Mouse (Mus musculus) cortical plate, adult 2 months (tissue): ENCODE results near the gene Tmem30a. TPM values are rescaled to one million over a fixed set of nuclear protein-coding genes. Genes with fewer than 3 reads are reported as not detected.

ENCODE experiments used
- H3K27ac ChIP-seq: fragments of 200-500 bp; 2 replicates; pipeline ENCODE4 v1.5.1; 2012; ENCODE audit warnings: low read length, control low read depth, inconsistent platforms; ENCODE audit not compliant: insufficient read depth
- H3K4me1 ChIP-seq: fragments of 200-500 bp; 2 replicates; pipeline ENCODE4 v1.6.1; 2011; ENCODE audit warnings: low read length; ENCODE audit not compliant: control insufficient read depth, insufficient read depth
- H3K4me3 ChIP-seq: fragments of 200-500 bp; 2 replicates; pipeline ENCODE4 v1.5.1; 2011; ENCODE audit warnings: mild to moderate bottlenecking, low read length, control low read depth; ENCODE audit not compliant: insufficient read depth
- CTCF ChIP-seq: fragments of 200-500 bp; IDR thresholded peaks from 2 replicates; pipeline ENCODE4 v1.5.1; 2011; ENCODE audit warnings: mild to moderate bottlenecking, control low read depth, low read length; ENCODE audit not compliant: insufficient read depth; ENCODE audit errors: extremely low read depth
- POLR2A ChIP-seq: fragments of 200-500 bp; IDR thresholded peaks from 2 replicates; pipeline ENCODE4 v1.6.1; 2011; ENCODE audit warnings: mild to moderate bottlenecking, low read length, control low read depth; ENCODE audit not compliant: insufficient read depth; ENCODE audit errors: extremely low read depth
- polyA plus RNA-seq: library from polyadenylated mRNA; depleted of rRNA; stranded (reverse); fragments of >200 nt; gene quantifications from 2 replicates; pipeline ENCODE4 v1.2.3, GENCODE M21; 2012

Gene Tmem30a
- polyA plus RNA-seq, 1 experiment, result 118 TPM

DNA sequence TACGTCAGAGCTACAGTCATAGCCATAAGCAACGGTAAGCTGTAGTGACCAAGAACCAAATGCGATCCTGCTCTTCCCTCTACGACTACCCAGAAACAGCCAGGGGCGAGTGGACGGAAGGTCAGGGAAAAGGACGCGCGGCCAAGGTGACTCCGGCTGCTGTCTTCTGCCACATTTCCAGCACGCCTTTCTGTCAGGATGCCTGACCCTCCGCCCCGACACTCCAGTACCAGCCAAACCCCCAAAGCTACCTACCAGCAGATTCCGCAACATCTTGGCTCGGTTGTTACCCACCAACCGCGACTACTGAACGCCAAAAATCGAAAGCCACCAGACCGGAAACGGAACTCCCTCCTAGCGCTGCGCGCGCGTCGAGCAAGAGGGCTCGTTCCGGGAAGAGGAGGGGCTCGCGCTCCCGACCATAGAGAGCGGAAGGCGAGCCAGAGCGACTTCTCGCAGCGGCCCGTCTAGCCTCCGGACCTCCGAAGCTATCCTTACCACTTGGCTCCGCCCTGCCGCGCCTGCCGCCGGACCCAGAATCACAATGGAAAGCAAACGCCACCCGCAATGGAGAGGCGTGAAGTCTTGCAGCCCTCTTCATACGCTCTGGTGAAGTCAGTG is 33.8 kb downstream of the Tmem30a start, which contains the start of gene Cox7a2:
Gene Cox7a2, minus strand, starts transcription at position 494 of the 621 bp plus-strand sequence.
- TF ChIP-seq POLR2A, result no peak; the same call in none of the 2 replicates
- no peak for TF ChIP-seq CTCF
- Histone ChIP-seq H3K27ac (peak within 1 kb of the TSS; percentile 38), H3K4me3 (peak within 1 kb of the TSS; percentile 79), H3K4me1 (no peaks in the 10 kb centered on the region; the same call in 1 of the 2 replicates)

DNA sequence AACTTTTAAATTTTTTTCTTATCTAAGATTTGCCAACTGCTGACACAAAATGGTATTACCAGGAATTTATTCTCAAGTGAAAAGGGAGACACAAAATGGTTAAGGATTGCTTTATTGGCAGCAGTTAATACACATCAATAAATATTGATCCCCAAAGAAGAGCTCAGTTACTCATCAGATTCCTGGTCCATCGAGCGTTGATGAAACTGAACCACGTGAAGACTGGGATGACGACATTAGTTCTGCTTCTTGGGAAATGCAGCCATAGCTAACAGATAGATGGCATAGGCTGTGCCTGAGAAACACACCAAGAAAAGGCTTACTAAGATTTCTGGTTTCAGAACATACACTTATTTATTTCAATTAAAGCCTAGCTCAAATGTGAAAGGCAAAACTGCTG is 38.0 kb downstream of the Tmem30a start:
- no peak for TF ChIP-seq CTCF
- TF ChIP-seq POLR2A, result no peak
- no peaks in the 10 kb centered on the region; the same call in 1 of the 2 replicates for H3K4me1 ChIP-seq
- no peak overlapping the region for H3K27ac ChIP-seq
- H3K4me3 ChIP-seq, result no peak overlapping the region

DNA sequence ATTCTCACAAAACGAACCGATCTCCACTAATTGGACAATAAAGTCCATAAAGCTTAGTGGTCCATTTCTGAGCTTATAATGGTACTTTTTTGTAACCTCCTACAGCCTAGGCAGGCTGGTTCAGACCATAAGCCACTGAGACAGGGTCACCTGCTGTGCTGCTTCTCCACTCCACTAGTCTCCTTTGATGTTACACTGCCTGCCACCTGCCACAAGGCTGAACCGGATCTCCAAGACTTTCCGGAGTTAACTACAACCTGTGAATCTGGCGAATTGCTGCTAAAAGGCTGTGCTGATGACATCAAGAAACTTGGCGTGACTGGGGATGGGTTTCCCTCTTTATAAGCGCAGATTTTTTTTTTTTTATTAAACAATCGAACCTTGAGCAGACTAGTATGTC is 41.5 kb downstream of the Tmem30a start:
- TF ChIP-seq POLR2A, result no peak
- no peak for TF ChIP-seq CTCF
- Histone ChIP-seq H3K27ac (no peak overlapping the region), H3K4me3 (no peak overlapping the region), H3K4me1 (no peaks in the 10 kb centered on the region)

GRCm38 (mm10) chr9:79750709-79751108 is 42.6 kb downstream of the Tmem30a start:
- Histone ChIP-seq H3K4me1 (no peaks in the 10 kb centered on the region), H3K27ac (peak overlapping the region; percentile 57; the same call in 1 of the 2 replicates), H3K4me3 (no peak overlapping the region)
- TF ChIP-seq POLR2A, result no peak
- no peak for TF ChIP-seq CTCF

GRCm38 (mm10) chr9:79745036-79745435 is 48.3 kb downstream of the Tmem30a start:
- TF ChIP-seq POLR2A (no peak), CTCF (no peak)

GRCm38 (mm10) chr9:79735608-79736007 is 57.7 kb downstream of the Tmem30a start:
- Histone ChIP-seq H3K27ac (no peak overlapping the region), H3K4me1 (no peaks in the 10 kb centered on the region), H3K4me3 (no peak overlapping the region)
- TF ChIP-seq POLR2A (no peak), CTCF (no peak)

More at GRCm38 (mm10) chr9:79745036-79745435, 48.3 kb downstream of the Tmem30a start:
- H3K4me1 ChIP-seq, result no peaks in the 10 kb centered on the region
- no peak overlapping the region for H3K27ac ChIP-seq
- no peak overlapping the region for H3K4me3 ChIP-seq

DNA sequence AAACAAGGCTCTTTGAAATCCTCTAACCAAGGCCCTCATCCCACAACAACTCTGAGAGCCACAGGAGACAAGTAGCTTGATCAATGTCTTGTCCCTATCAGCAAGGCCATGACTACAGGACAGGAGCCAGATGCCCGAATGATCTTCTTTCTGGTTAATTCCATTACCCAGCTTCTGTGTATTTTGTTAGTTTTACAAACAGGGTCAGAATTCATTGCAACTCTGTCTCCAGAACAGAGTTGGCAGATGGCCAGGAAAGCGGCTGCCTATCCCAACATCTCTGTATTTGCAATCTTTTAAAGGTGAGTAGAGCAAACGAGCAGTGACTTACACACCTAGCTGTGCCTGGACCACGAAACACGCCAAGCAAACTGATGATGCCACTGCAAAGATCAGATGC is 63.0 kb downstream of the Tmem30a start:
- Histone ChIP-seq H3K4me3 (no peak overlapping the region), H3K27ac (no peak overlapping the region), H3K4me1 (no peaks in the 10 kb centered on the region)
- TF ChIP-seq POLR2A, result no peak
- no peak for TF ChIP-seq CTCF

- TF ChIP-seq CTCF, result no peak
- Histone ChIP-seq H3K4me3 (no peak overlapping the region), H3K4me1 (no peaks in the 10 kb centered on the region), H3K27ac (no peak overlapping the region)
Observed at GRCm38 (mm10) chr9:79723090-79723489, 70.2 kb downstream of the Tmem30a start.

GRCm38 (mm10) chr9:79721056-79721455 is 72.3 kb downstream of the Tmem30a start:
- peak; percentile 73 for TF ChIP-seq CTCF
- TF ChIP-seq POLR2A, result no peak
- no peak overlapping the region for H3K27ac ChIP-seq
- no peak overlapping the region for H3K4me3 ChIP-seq
- H3K4me1 ChIP-seq, result no peaks in the 10 kb centered on the region

DNA sequence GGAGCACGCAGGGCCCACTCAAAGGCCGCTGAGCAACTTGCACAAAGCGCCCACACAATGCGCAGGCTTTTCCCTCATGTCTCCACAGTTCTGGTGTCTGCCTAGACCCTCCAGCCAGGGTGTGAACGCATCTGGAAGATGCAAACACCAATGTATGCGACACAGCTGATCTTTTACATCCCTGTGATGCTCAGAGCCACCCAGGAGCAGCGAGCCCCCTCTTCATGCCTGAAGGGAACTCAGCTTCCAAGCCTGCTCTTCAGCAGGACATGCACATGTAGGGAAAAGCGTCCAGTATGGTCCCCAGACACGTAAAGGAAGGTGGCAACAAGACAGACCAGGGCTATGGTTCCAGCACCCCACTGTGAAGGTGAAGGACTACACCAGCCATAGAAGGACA is 73.2 kb downstream of the Tmem30a start:
- Histone ChIP-seq H3K4me1 (no peaks in the 10 kb centered on the region), H3K27ac (no peak overlapping the region), H3K4me3 (no peak overlapping the region)
- no peak for TF ChIP-seq CTCF
- no peak for TF ChIP-seq POLR2A
